Mouse (Mus musculus): ENCODE results near the gene Syn3.

- TF ChIP-seq POLR2A (IDR thresholded peaks at IDR 0.05; ENCODE audit: low read depth, low read length), result no peak
- TF ChIP-seq CTCF (conservative IDR thresholded peaks at IDR 0.05; ENCODE audit: insufficient read depth, insufficient read length, low read depth, low read length), result no peak
These were observed 255.2 kb downstream of the Syn3 start for GRCm38 (mm10) chr10:86243525-86243924.
